Mouse (Mus musculus) cerebellum, adult 8-10 months (tissue): Measurements from ENCODE around the gene Pde1a.

Source experiments
- DNase-seq: peaks from one replicate; pipeline ENCODE4 v3.0.0; 2022

Pde1a gene

GRCm38 (mm10) chr2:80038642-80039445 lies 90.4 kb downstream of the Pde1a start:
- no peak for DNase-seq

DNA sequence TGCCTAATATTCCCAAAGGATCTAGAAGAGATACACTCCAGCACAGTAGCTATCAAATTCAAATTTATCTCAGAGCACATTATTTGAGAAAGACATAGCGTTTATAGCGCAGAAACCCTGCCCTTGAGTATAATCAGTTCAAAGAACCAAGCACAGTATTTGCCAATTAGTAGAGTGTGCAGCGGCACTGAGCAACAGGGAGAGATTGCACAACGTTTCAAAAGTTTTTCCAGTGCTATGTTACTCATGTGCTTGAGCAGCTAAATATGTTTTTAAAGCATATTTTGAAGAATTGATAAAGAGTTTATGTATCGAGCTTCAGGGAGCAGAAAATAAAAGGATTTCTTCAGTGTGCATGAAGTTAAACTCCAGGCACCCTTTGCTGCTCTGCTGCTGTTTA lies 91.3 kb downstream of the Pde1a start:
- DNase-seq, result no peak

GRCm38 (mm10) chr2:80029051-80029450 lies 100.2 kb downstream of the Pde1a start:
- no peak for DNase-seq

DNA sequence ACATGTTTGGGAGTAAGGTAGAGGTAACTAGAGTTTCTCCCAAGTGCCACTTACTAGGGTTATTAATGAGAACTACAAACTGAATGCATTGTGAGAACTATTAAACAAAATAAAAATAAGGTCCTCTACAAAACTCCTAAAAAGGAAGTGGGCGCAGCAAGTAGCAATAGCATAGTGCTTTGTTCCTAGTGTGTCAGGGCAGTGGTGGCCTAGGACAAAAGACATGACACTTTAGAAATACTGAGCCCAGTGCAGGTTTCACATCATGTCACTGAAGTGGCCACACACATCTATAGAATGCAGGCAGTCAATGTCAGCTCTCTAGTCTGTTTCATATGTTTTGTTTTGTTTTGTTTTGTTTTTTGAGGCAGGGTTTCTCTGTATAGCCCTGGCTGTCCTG lies 103.2 kb downstream of the Pde1a start:
- DNase-seq, result no peak

GRCm38 (mm10) chr2:80025597-80025996 lies 103.7 kb downstream of the Pde1a start:
- DNase-seq, result no peak

- DNase-seq, result no peak
Measured at GRCm38 (mm10) chr2:80025038-80025437, 104.2 kb downstream of the Pde1a start.

DNA sequence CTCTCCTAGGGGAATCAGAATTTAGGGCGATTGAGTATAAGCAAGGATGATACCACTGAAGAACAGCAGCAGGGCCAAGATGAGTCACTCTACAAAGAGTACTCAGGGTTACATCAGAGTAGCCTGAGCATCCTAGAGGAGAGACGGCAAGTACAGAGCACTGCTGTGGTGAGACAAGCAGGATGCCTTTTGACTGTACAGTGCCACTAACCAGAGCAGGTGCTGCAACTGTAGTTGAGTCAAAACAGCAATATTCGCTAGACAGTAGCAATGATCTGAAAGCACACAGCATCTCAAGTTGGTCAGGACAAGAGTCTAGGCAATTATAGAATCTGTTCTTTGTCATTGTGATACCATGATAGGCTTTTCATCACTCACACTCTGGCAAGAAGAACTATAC lies 115.1 kb downstream of the Pde1a start:
- DNase-seq, result no peak

DNA sequence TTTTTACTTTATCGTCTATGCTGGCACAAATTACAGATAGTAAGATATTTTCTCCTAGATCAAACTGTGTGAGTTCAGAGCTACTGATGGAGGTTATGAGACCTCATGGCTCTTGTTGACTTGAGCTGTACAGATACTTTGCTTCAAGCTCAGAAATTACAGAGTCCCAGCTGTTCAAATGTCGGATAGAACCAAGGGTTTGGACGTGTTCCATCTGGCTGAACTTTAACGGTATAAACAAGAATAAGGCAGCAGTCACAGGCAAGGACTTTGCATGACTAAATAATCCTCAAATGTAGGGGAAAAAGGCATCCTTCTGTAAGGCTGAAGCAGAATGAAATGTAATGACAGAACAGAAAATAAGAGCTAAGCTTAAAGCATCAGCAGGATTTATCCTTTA lies 116.2 kb downstream of the Pde1a start:
- no peak for DNase-seq

DNA sequence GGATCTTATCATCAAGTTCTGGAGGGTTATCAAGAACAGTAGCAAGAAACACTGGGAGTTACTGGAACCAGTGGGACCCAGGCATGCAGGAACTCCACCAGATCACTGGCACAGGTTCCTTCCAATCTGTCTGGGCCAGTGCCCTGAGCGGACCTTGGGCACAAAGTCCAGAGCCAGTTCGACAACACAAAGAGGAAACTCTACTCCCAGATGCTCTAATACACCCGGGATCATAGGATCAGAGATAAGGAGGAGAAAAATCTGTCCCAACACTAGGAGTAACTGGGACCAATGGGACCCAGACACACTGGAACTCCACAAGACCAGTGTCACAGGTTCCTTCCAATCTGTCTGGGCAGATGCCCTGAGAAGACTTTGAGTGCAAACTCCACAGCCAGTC lies 130.1 kb downstream of the Pde1a start:
- DNase-seq, result no peak

GRCm38 (mm10) chr2:79998460-79998859 lies 130.8 kb downstream of the Pde1a start:
- no peak for DNase-seq

GRCm38 (mm10) chr2:79991642-79992041 lies 137.6 kb downstream of the Pde1a start:
- no peak for DNase-seq

DNA sequence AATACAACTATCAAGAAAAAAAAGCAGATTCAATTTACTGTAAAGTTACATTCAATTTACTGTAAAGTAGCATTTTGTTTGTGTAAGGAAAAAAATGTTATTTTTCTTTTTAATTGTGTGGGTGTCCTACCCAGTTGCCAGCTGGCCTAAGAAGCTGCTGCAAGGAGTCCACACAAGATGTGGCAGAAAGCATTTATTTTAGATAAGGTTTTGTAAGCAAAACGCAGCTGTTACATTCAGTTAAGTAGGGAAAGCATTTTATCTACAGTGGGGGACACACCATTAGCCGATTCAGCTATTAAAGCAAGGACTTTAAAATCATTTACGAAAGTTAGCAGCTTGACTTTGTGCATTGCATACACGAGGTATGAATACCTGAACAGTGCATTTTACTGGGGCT lies 145.5 kb downstream of the Pde1a start:
- DNase-seq, result no peak

DNA sequence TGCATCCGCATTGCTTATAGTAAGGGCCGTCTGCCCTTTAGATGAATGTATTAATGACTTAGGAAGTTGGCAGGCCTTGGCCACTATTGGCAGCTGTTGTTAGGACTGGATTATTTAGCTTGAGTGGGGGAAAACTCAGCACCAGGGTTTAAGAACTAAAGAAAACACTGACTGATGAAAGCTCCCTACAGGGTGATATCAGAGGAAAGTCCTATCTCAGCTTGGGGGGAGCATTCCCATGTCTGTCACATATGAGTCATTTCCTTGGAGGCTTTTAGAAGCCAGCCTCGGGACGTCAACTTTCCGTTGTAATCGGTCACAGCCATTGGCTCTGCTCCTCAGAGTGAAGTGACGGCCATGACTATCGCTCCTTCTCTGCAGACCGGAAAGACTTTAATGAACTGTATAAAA lies 146.0 kb downstream of the Pde1a start:
- DNase-seq, result no peak

- DNase-seq, result no peak
Measured at GRCm38 (mm10) chr2:79981781-79982180, 147.5 kb downstream of the Pde1a start.

- DNase-seq, result no peak
Measured at GRCm38 (mm10) chr2:79978992-79979391, 150.3 kb downstream of the Pde1a start.

DNA sequence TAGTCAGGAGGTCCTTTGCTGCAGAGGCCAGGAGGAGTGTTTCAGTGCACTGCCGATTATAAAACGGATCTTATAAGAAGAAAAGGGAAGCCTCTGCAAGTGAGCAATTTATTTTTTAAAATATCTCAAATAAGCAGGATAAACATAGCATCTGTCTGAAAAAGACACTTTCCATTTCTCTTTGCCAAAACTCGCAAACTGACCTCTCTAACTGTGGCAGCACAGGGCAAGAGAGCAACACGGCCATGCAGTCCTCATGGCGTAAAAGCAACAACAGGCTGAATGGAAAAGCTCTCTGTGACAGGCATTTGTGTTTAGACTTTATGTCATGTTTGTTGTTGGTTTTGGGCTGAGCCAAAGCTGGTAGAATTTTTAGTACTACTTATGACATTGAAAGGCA lies 152.0 kb downstream of the Pde1a start:
- DNase-seq, result no peak

DNA sequence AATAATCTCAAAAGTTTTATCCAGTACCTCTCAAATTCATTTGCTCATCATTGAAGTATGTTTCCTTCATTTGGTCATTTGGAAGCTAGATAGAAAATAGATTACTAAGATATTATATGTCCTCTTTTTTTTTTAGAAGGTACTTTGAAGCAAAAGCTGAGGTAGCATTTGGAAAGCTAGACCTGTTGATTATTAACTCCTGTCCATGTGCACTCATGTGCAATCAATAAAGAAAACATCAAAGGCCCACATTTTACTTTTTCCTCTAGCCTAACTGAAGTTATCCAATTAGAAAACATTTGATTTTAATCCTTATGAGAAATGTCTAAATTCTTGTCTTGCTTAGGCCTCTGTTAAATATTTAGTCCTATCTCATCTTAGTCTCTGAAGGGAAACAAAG lies 153.3 kb downstream of the Pde1a start:
- no peak for DNase-seq

GRCm38 (mm10) chr2:79972271-79972670 lies 157.0 kb downstream of the Pde1a start:
- DNase-seq, result no peak

GRCm38 (mm10) chr2:79969594-79969993 lies 159.7 kb downstream of the Pde1a start:
- no peak for DNase-seq

- DNase-seq, result no peak
Measured at GRCm38 (mm10) chr2:79966681-79967506, 162.4 kb downstream of the Pde1a start.

DNA sequence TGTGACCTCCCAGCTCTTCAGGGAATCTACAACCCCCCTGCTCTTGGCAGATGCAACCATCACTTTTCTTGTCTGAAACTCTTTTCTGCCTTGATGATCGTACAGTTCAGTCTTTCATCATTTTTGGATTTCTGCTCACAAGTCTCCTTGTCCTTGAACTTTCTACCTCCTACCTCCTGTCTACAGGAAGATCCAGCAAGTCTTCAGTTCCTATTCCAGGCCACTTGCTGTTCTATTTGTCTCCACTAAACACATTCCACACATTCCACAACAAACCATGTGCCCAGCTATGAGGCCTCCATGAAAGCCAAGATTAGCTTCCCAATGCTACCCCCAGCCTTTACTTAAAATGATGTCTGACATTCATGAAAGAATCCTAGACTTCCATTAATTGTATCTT lies 163.2 kb downstream of the Pde1a start:
- no peak for DNase-seq

DNA sequence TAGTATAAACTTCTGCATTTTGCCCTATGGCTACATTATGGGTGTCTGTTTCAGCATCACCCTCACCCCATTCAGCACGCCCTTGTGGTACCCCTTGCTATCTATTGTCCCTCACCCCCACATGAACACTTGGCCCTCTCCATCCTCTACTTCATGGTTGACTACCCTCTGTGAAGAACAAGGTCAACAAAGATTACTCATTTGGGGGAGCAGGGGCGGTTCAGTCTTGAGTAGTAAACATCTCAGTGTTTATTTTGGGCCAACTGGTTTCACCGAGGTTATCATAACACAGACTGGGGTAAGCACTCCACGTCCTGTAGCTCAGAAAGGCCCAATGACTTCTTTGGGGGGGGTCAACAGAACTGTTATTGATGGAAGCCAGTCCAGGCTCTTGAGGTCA lies 164.3 kb downstream of the Pde1a start:
- DNase-seq, result no peak

GRCm38 (mm10) chr2:79961421-79961820 lies 167.8 kb downstream of the Pde1a start:
- no peak for DNase-seq

DNA sequence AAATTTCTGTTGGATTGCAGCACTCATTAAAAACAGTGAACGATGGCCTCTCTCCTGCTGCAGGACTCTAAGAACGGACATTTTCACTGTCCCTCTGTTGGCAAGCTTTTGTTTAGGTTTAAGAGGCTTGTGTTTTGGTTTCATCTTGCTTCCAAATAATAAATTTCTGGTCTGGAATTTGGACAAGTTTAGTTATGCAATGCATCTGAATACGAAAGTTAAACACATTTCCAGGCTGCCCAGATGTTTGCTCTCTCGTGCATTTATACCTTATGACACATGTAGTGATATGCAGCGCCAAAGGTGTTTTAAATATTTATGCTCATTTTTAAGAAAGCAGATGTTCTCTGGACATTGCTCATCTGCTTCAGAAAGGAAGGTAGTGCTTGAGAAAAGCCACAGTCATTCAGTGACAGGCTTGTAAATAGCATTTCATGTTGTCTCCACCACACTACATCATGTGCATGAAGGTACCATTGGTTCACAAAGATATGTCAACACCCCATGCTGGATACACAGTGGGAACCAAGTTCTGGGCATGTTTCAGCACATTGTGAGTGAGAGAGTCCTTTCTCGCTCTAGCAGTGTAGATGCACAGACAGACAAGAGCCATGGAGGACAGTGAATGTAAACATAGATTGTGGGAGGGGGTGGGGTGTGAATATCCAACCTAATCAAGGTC lies 171.5 kb downstream of the Pde1a start:
- DNase-seq, result no peak
